Mouse (Mus musculus) heart, embryonic 13.5 days (tissue): Measurements from ENCODE around the gene 1700001P01Rik. TPM values are rescaled to one million over a fixed set of nuclear protein-coding genes. Genes with fewer than 3 reads are reported as not detected.
A peak's percentile ranks its signal among the peaks of the same experiment; 100 is the strongest.

Source experiments
- ATAC-seq: fragments of 200-750 bp; cut with Nextera tagmentation; 2 replicates; pipeline ENCODE4 v1.8.0; 2017; ENCODE audit warnings: moderate TSS enrichment; ENCODE audit not compliant: insufficient number of reproducible peaks, low FRiP score, low TSS enrichment; ENCODE audit errors: extremely low read depth
- H3K27ac ChIP-seq: fragments of 300-500 bp; sonication (generic); replicated peaks from 2 replicates; pipeline ENCODE4 v1.5.1; 2015; ENCODE audit warnings: moderate library complexity, mild to moderate bottlenecking, inconsistent platforms
- H3K27me3 ChIP-seq: fragments of 300-500 bp; sonication (generic); replicated peaks from 2 replicates; pipeline ENCODE4 v1.6.1; 2015; ENCODE audit warnings: mild to moderate bottlenecking, inconsistent platforms
- H3K36me3 ChIP-seq: fragments of 300-500 bp; sonication (generic); 2 replicates; pipeline ENCODE4 v1.6.1; 2015; ENCODE audit warnings: mild to moderate bottlenecking, inconsistent platforms
- H3K4me1 ChIP-seq: fragments of 300-500 bp; sonication (generic); 2 replicates; pipeline ENCODE4 v1.6.1; 2015; ENCODE audit warnings: inconsistent platforms
- H3K4me2 ChIP-seq: fragments of 300-500 bp; sonication (generic); 2 replicates; pipeline ENCODE4 v1.6.1; 2015; ENCODE audit warnings: inconsistent platforms, mild to moderate bottlenecking, moderate library complexity
- H3K4me3 ChIP-seq: fragments of 300-500 bp; sonication (generic); 2 replicates; pipeline ENCODE4 v1.5.1; 2015; ENCODE audit warnings: moderate library complexity, mild to moderate bottlenecking, inconsistent platforms
- H3K9ac ChIP-seq: fragments of 300-500 bp; sonication (generic); 2 replicates; pipeline ENCODE4 v1.6.1; 2015; ENCODE audit warnings: inconsistent platforms, mild to moderate bottlenecking, moderate library complexity
- H3K9me3 ChIP-seq: fragments of 300-500 bp; sonication (generic); 2 replicates; pipeline ENCODE4 v1.6.1; 2016; ENCODE audit warnings: inconsistent platforms
- WGBS: fragments of 180-500 bp; shearing (Covaris S2); methylation state at CpG from one replicate; pipeline ENCODE4 v1.1.7; 2015; ENCODE audit warnings: mixed read lengths; 5-methylcytosine and 5-hydroxymethylcytosine counted together
- polyA plus RNA-seq: library from polyadenylated mRNA; unstranded; fragments of >200 nt; fragmentation: Nextera tagmentation; extraction: Ambion mirVana; gene quantifications from 2 replicates; pipeline ENCODE4 v1.2.1, GENCODE M21; 2015

Gene 1700001P01Rik
- polyA plus RNA-seq, 1 experiment from 2014 or later = not detected

GRCm38 (mm10) chr11:97769704-97770103 lies 6.0 kb downstream of the 1700001P01Rik start:
- H3K4me1 ChIP-seq = peaks cover 13% of the 10 kb centered on the region
- no peaks in the 10 kb centered on the region for H3K9me3 ChIP-seq
- no peak overlapping the region for H3K4me2 ChIP-seq
- ATAC-seq = no peak
- WGBS = 22% methylated on average over 2 of the region's 2 CpGs
- H3K36me3 ChIP-seq = peaks cover 2% of the 10 kb centered on the region; the same call in 1 of the 2 replicates
- H3K27me3 ChIP-seq = no peaks in the 10 kb centered on the region
- no peak overlapping the region for H3K27ac ChIP-seq
- H3K4me3 ChIP-seq = no peak overlapping the region
- no peak overlapping the region for H3K9ac ChIP-seq

GRCm38 (mm10) chr11:97766154-97766881 lies 9.4 kb downstream of the 1700001P01Rik start, which contains the start of gene Cwc25:
Gene Cwc25 (minus strand): TSS chr11:97766556.
- H3K9ac ChIP-seq = peak within 1 kb of the TSS; percentile 96
- WGBS = under 1% methylated on average over 38 of the region's 38 CpGs

GRCm38 (mm10) chr11:97761638-97762037 lies 14.1 kb downstream of the 1700001P01Rik start:
- ATAC-seq = no peak
- H3K4me1 ChIP-seq = peaks cover 10% of the 10 kb centered on the region
- H3K4me3 ChIP-seq = no peak overlapping the region
- no peaks in the 10 kb centered on the region for H3K27me3 ChIP-seq
- peaks cover 72% of the 10 kb centered on the region for H3K36me3 ChIP-seq
- no peaks in the 10 kb centered on the region for H3K9me3 ChIP-seq
- no peak overlapping the region for H3K4me2 ChIP-seq
- H3K27ac ChIP-seq = no peak overlapping the region
- H3K9ac ChIP-seq = no peak overlapping the region

More at GRCm38 (mm10) chr11:97766154-97766881, 9.4 kb downstream of the 1700001P01Rik start, which contains the start of gene Cwc25:
- peak; percentile 79 for ATAC-seq
- Histone ChIP-seq H3K36me3 (peaks cover 30% of the 10 kb centered on the region), H3K9me3 (no peaks in the 10 kb centered on the region), H3K27me3 (no peaks in the 10 kb centered on the region), H3K4me1 (peaks cover 13% of the 10 kb centered on the region), H3K27ac (peak within 1 kb of the TSS; percentile 87), H3K4me3 (peak within 1 kb of the TSS; percentile 85), H3K4me2 (peak within 1 kb of the TSS; percentile 75)

GRCm38 (mm10) chr11:97758942-97759341 lies 16.8 kb downstream of the 1700001P01Rik start:
- H3K36me3 ChIP-seq = peaks cover 94% of the 10 kb centered on the region
- H3K4me2 ChIP-seq = no peak overlapping the region
- H3K27ac ChIP-seq = no peak overlapping the region
- no peaks in the 10 kb centered on the region for H3K4me1 ChIP-seq
- no peak for ATAC-seq
- H3K9ac ChIP-seq = no peak overlapping the region
- H3K27me3 ChIP-seq = no peaks in the 10 kb centered on the region
- H3K4me3 ChIP-seq = no peak overlapping the region
- H3K9me3 ChIP-seq = no peaks in the 10 kb centered on the region
- 60% methylated on average over 6 of the region's 6 CpGs for WGBS

GRCm38 (mm10) chr11:97758125-97758524 lies 17.6 kb downstream of the 1700001P01Rik start:
- H3K27ac ChIP-seq = no peak overlapping the region
- ATAC-seq = no peak
- 86% methylated on average over 1 of the region's 1 CpGs for WGBS
- H3K4me2 ChIP-seq = no peak overlapping the region
- H3K4me3 ChIP-seq = no peak overlapping the region
- no peaks in the 10 kb centered on the region for H3K9me3 ChIP-seq
- H3K27me3 ChIP-seq = no peaks in the 10 kb centered on the region
- no peak overlapping the region for H3K9ac ChIP-seq
- peaks cover 95% of the 10 kb centered on the region for H3K36me3 ChIP-seq
- no peaks in the 10 kb centered on the region for H3K4me1 ChIP-seq

- Histone ChIP-seq H3K36me3 (peaks cover 98% of the 10 kb centered on the region), H3K9ac (no peak overlapping the region), H3K4me3 (no peak overlapping the region), H3K27me3 (no peaks in the 10 kb centered on the region), H3K27ac (no peak overlapping the region), H3K9me3 (no peaks in the 10 kb centered on the region), H3K4me2 (no peak overlapping the region), H3K4me1 (no peaks in the 10 kb centered on the region)
- 82% methylated on average over 8 of the region's 8 CpGs for whole genome bisulfite sequencing
- no peak for ATAC-seq
These were observed 22.4 kb downstream of the 1700001P01Rik start for GRCm38 (mm10) chr11:97753277-97753676.

GRCm38 (mm10) chr11:97748496-97748895 lies 27.2 kb downstream of the 1700001P01Rik start:
- no peak overlapping the region for H3K27ac ChIP-seq
- H3K36me3 ChIP-seq = peaks cover 75% of the 10 kb centered on the region
- H3K4me2 ChIP-seq = no peak overlapping the region
- ATAC-seq = no peak
- H3K4me3 ChIP-seq = no peak overlapping the region
- peaks cover 6% of the 10 kb centered on the region for H3K4me1 ChIP-seq
- no peak overlapping the region for H3K9ac ChIP-seq
- no peaks in the 10 kb centered on the region for H3K9me3 ChIP-seq
- WGBS = 82% methylated on average over 5 of the region's 5 CpGs
- H3K27me3 ChIP-seq = no peaks in the 10 kb centered on the region

- WGBS = 93% methylated on average over 8 of the region's 8 CpGs
- no peak for ATAC-seq
- H3K36me3 ChIP-seq = peaks cover 68% of the 10 kb centered on the region
These were observed 27.9 kb downstream of the 1700001P01Rik start for GRCm38 (mm10) chr11:97747773-97748172.

GRCm38 (mm10) chr11:97745331-97745721 lies 30.4 kb downstream of the 1700001P01Rik start:
- 9% methylated on average over 13 of the region's 13 CpGs for WGBS
- Histone ChIP-seq H3K4me2 (peak overlapping the region; percentile 66), H3K4me3 (peak overlapping the region; percentile 88), H3K27me3 (no peaks in the 10 kb centered on the region), H3K9me3 (no peaks in the 10 kb centered on the region), H3K9ac (peak overlapping the region; percentile 94; the same call in 1 of the 2 replicates), H3K27ac (no peak overlapping the region), H3K36me3 (peaks cover 50% of the 10 kb centered on the region), H3K4me1 (peaks cover 26% of the 10 kb centered on the region)
- ATAC-seq = no peak

More at GRCm38 (mm10) chr11:97747773-97748172, 27.9 kb downstream of the 1700001P01Rik start:
- Histone ChIP-seq H3K4me3 (no peak overlapping the region), H3K27ac (no peak overlapping the region), H3K4me1 (peaks cover 14% of the 10 kb centered on the region), H3K27me3 (no peaks in the 10 kb centered on the region), H3K4me2 (no peak overlapping the region), H3K9me3 (no peaks in the 10 kb centered on the region), H3K9ac (no peak overlapping the region)

- H3K9ac ChIP-seq = peak overlapping the region; percentile 94
- H3K27me3 ChIP-seq = no peaks in the 10 kb centered on the region
- peak overlapping the region; percentile 88 for H3K4me3 ChIP-seq
- peak overlapping the region; percentile 92 for H3K4me2 ChIP-seq
- WGBS = under 1% methylated on average over 29 of the region's 57 CpGs
- H3K36me3 ChIP-seq = peaks cover 45% of the 10 kb centered on the region
- ATAC-seq = peak; percentile 89
- peaks cover 31% of the 10 kb centered on the region for H3K4me1 ChIP-seq
- peak overlapping the region; percentile 95 for H3K27ac ChIP-seq
- no peaks in the 10 kb centered on the region for H3K9me3 ChIP-seq
These were observed 30.9 kb downstream of the 1700001P01Rik start for GRCm38 (mm10) chr11:97744718-97745330.

- Histone ChIP-seq H3K4me3 (peak within 1 kb of the TSS; percentile 88), H3K4me2 (peak within 1 kb of the TSS; percentile 92), H3K4me1 (peaks cover 31% of the 10 kb centered on the region), H3K9ac (peak within 1 kb of the TSS; percentile 94), H3K9me3 (0 out of 2 replicates have a peak, but pooled peaks cover under 1% of the 10 kb centered on the region), H3K27me3 (no peaks in the 10 kb centered on the region), H3K36me3 (peaks cover 42% of the 10 kb centered on the region), H3K27ac (peak within 1 kb of the TSS; percentile 95)
- under 1% methylated on average over 54 of the region's 63 CpGs for WGBS
- peak; percentile 62 for ATAC-seq
These were observed 31.5 kb downstream of the 1700001P01Rik start, which contains the start of gene Pip4k2b for GRCm38 (mm10) chr11:97744063-97744717. Gene Pip4k2b (minus strand): TSS chr11:97744704.
